Mouse (Mus musculus) E14TG2a.4 (cell line): ENCODE measurements at regions not wholly inside any gene's neighbourhood (a gene's known extent, or its start where the extent isn't known, plus 50 kb on each side); places are given as distances from the start of the nearest gene placed in this dataset.

Experiments used
- CTCF ChIP-seq: conservative IDR thresholded peaks from 2 replicates; pipeline ENCODE4 v1.5.1; 2014; ENCODE audit warnings: low read length
- NANOG ChIP-seq: IDR thresholded peaks from 2 replicates; pipeline ENCODE4 v1.6.1; 2014; ENCODE audit warnings: borderline replicate concordance, low read length, mixed read lengths
- POU5F1 ChIP-seq: IDR thresholded peaks from 2 replicates; pipeline ENCODE4 v1.6.1; 2014; ENCODE audit warnings: low read length, borderline replicate concordance

DNA sequence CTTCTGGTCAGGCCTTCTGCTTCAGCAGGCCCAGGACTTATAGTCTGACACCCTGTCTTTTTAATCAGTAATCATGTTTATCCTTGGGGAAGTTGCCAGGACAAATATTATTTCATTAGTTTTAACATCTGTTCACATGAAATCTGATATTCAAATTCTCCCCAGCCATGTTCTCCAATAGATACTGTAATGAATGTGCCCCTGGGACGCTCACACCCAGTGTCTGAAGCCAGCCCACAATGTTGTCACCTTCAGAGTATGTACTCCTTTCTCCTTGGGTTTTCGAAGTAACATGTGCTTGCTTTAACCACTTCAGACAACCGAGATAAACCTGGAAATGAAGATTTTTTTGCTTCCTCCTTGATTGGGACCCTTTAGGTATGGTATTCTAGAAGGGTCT is 156.3 kb downstream of the Ackr3 start:
- TF ChIP-seq CTCF (no peak), NANOG (no peak), POU5F1 (no peak)
